In genomic region chr5:75076326-75077050, GRCm38 (mm10) we compare ENCODE assay signal across 13 mouse cellular contexts. TPM values are rescaled to one million over a fixed set of nuclear protein-coding genes. Genes with fewer than 3 reads are reported as not detected.
DNase-seq lines count a peak whose midpoint lies in the region; ATAC-seq and TF ChIP-seq lines count a peak whose summit lies in the region.
"Had no signal": no experiment of that assay in that cellular context is flagged by ENCODE, and none has a peak within 500 bp of the region (broad histone marks: within the 10 kb centered on the region; RNA-seq: fewer than 3 reads in every experiment).

No protein-coding gene starts in this region.

- H3K9me3 ChIP-seq in heart, embryonic 15.5 days (replicated peaks) = no peaks in the 10 kb centered on the region
- no peaks in the 10 kb centered on the region for H3K9me3 ChIP-seq in embryonic facial prominence, embryonic 14.5 days (ENCODE audit: control insufficient read depth, low read length)
- H3K9me3 ChIP-seq in limb, embryonic 10.5 days (replicated peaks) = no peaks in the 10 kb centered on the region
- no peaks in the 10 kb centered on the region for H3K9me3 ChIP-seq in neural tube, embryonic 14.5 days (ENCODE audit: control insufficient read depth, low read length)

- no peak for TF ChIP-seq CTCF in heart, adult 2 months (IDR thresholded peaks at IDR 0.05)
- TF ChIP-seq CTCF in lung, adult 2 months (IDR thresholded peaks at IDR 0.05; ENCODE audit: insufficient read depth, low read length) = no peak

- H3K4me1 ChIP-seq in heart, embryonic 15.5 days (replicated peaks) = peaks cover 13% of the 10 kb centered on the region
- no peaks in the 10 kb centered on the region for H3K4me1 ChIP-seq in heart, adult 2 months (ENCODE audit: control insufficient read depth, insufficient read depth, low read length)
- H3K4me1 ChIP-seq in embryonic facial prominence, embryonic 14.5 days (ENCODE audit: control insufficient read depth, insufficient read depth, low read length) = peaks cover 3% of the 10 kb centered on the region; the same call in 1 of the 2 replicates
- H3K4me1 ChIP-seq in limb, embryonic 10.5 days = peaks cover 48% of the 10 kb centered on the region
- peaks cover 16% of the 10 kb centered on the region for H3K4me1 ChIP-seq in neural tube, embryonic 14.5 days (ENCODE audit: control insufficient read depth, insufficient read depth, low read length)
- no peaks in the 10 kb centered on the region for H3K4me1 ChIP-seq in lung, adult 2 months (ENCODE audit: control insufficient read depth, insufficient read depth, low read length)

- H3K9ac ChIP-seq in heart, embryonic 15.5 days = no peak overlapping the region
- no peak overlapping the region for H3K9ac ChIP-seq in heart, adult 2 months (ENCODE audit: low read depth, low read length)
- H3K9ac ChIP-seq in embryonic facial prominence, embryonic 14.5 days (ENCODE audit: low read depth, low read length) = no peak overlapping the region
- H3K9ac ChIP-seq in neural tube, embryonic 14.5 days (replicated peaks; ENCODE audit: low read depth, low read length) = no peak overlapping the region
- H3K9ac ChIP-seq: liver, postnatal 0 days had no signal

- no peaks in the 10 kb centered on the region for H3K79me2 ChIP-seq in heart, adult 2 months (replicated peaks; ENCODE audit: control insufficient read depth, insufficient read depth, low read length)

- 0 out of 2 replicates have a peak overlapping the region, but pooled peaks have one; percentile 32 for H3K4me3 ChIP-seq in heart, embryonic 15.5 days
- no peak overlapping the region for H3K4me3 ChIP-seq in heart, adult 2 months
- H3K4me3 ChIP-seq in embryonic facial prominence, embryonic 14.5 days (ENCODE audit: low read depth, low read length) = peak overlapping the region; percentile 25
- H3K4me3 ChIP-seq in limb, embryonic 10.5 days = peak overlapping the region; percentile 44
- H3K4me3 ChIP-seq in neural tube, embryonic 14.5 days (ENCODE audit: low read depth, low read length) = peak overlapping the region; percentile 31
- no peak overlapping the region for H3K4me3 ChIP-seq in lung, adult 2 months (replicated peaks; ENCODE audit: extremely low read depth, low read depth, low read length)
- H3K4me3 ChIP-seq: myocyte had no signal

- no peak for ATAC-seq in heart, embryonic 15.5 days (replicated peaks; ENCODE audit: insufficient number of reproducible peaks, insufficient read depth, low FRiP score, low read depth)
- no peak for ATAC-seq in embryonic facial prominence, embryonic 14.5 days (ENCODE audit: low read depth)
- ATAC-seq in neural tube, embryonic 14.5 days (ENCODE audit: low read depth) = no peak
- ATAC-seq: liver, postnatal 0 days had no signal

- no peak for DNase-seq in heart, adult 2 months
- no peak for DNase-seq in embryonic facial prominence, embryonic 14.5 days (ENCODE audit: low spot score)
- peak; percentile 59 for DNase-seq in limb, embryonic 10.5 days (ENCODE audit: low spot score)
- DNase-seq in layer of hippocampus, postnatal 14 days (ENCODE audit: low spot score in 2 of 2) = no peak
- no peak for DNase-seq in lung, adult 2 months
- DNase-seq in adrenal gland, postnatal 25 days = no peak
- DNase-seq: cerebellum, adult 9-10 months; gastrocnemius, adult 2 months; liver, postnatal 0 days had no signal

- no peaks in the 10 kb centered on the region for H3K36me3 ChIP-seq in heart, embryonic 15.5 days
- no peaks in the 10 kb centered on the region for H3K36me3 ChIP-seq in heart, adult 2 months (ENCODE audit: control insufficient read depth, insufficient read depth, low read length)
- no peaks in the 10 kb centered on the region for H3K36me3 ChIP-seq in embryonic facial prominence, embryonic 14.5 days (ENCODE audit: control insufficient read depth, insufficient read depth, low read length)
- H3K36me3 ChIP-seq in limb, embryonic 10.5 days = no peaks in the 10 kb centered on the region
- no peaks in the 10 kb centered on the region for H3K36me3 ChIP-seq in neural tube, embryonic 14.5 days (ENCODE audit: control insufficient read depth, insufficient read depth, low read length)

- no peak overlapping the region for H3K27ac ChIP-seq in heart, embryonic 15.5 days
- no peak overlapping the region for H3K27ac ChIP-seq in heart, adult 2 months
- no peak overlapping the region for H3K27ac ChIP-seq in embryonic facial prominence, embryonic 14.5 days (replicated peaks; ENCODE audit: low read depth, low read length)
- H3K27ac ChIP-seq in limb, embryonic 10.5 days = peak overlapping the region; percentile 36; the same call in 1 of the 2 replicates
- no peak overlapping the region for H3K27ac ChIP-seq in neural tube, embryonic 14.5 days (ENCODE audit: low read depth, low read length)
- H3K27ac ChIP-seq: gastrocnemius, adult 2 months had no signal

- peak overlapping the region; percentile 45; the same call in 1 of the 2 replicates for H3K4me2 ChIP-seq in heart, embryonic 15.5 days
- peak overlapping the region; percentile 47 for H3K4me2 ChIP-seq in embryonic facial prominence, embryonic 14.5 days (ENCODE audit: low read depth, low read length)
- peak overlapping the region; percentile 61 for H3K4me2 ChIP-seq in neural tube, embryonic 14.5 days (ENCODE audit: low read depth, low read length)

- intact Hi-C loops in heart, adult 2 months (cut with DNase I) = no loop called here

- WGBS in heart, embryonic 15.5 days = 2% methylated on average over 17 of the region's 17 CpGs
- WGBS in heart, adult 2 months = 4% methylated on average over 17 of the region's 17 CpGs
- WGBS in embryonic facial prominence, embryonic 14.5 days = under 1% methylated on average over 17 of the region's 17 CpGs
- WGBS in limb, embryonic 10.5 days = 2% methylated on average over 17 of the region's 17 CpGs
- 2% methylated on average over 17 of the region's 17 CpGs for WGBS in neural tube, embryonic 14.5 days
- WGBS in lung, adult 2 months = 4% methylated on average over 17 of the region's 17 CpGs

- peaks cover 99% of the 10 kb centered on the region for H3K27me3 ChIP-seq in heart, embryonic 15.5 days
- H3K27me3 ChIP-seq in heart, adult 2 months (ENCODE audit: control insufficient read depth, insufficient read depth, low read length) = peaks cover 32% of the 10 kb centered on the region
- H3K27me3 ChIP-seq in embryonic facial prominence, embryonic 14.5 days (replicated peaks; ENCODE audit: control insufficient read depth, insufficient read depth, low read length) = peaks cover 99% of the 10 kb centered on the region
- peaks cover 100% of the 10 kb centered on the region for H3K27me3 ChIP-seq in limb, embryonic 10.5 days (ENCODE audit: low read depth, poor library complexity, severe bottlenecking)
- peaks cover 71% of the 10 kb centered on the region for H3K27me3 ChIP-seq in neural tube, embryonic 14.5 days (ENCODE audit: control insufficient read depth, insufficient read depth, low read length)

- TF ChIP-seq POLR2A in heart, adult 2 months (IDR thresholded peaks at IDR 0.05; ENCODE audit: insufficient read depth, low read depth, low read length) = no peak
- TF ChIP-seq POLR2A in lung, adult 2 months (IDR thresholded peaks at IDR 0.05; ENCODE audit: borderline replicate concordance, extremely low read depth, low read depth, low read length) = no peak

- TF ChIP-seq EP300 in heart, adult 2 months (IDR thresholded peaks at IDR 0.05; ENCODE audit: insufficient read depth, low read depth, low read length) = no peak

RNA-seq across cellular contexts. Expression of gene Gsx2, which starts 1.1 kb away (rescaled TPM):
- polyA plus RNA-seq in heart, embryonic 15.5 days (2015; fragmentation: Nextera tagmentation; extraction: Ambion mirVana) = not detected in 2 replicates
- total RNA-seq in heart, adult 2 months (2021) = not detected
- not detected in 2 replicates for polyA plus RNA-seq in heart, adult 2 months (2012; rRNA removed)
- polyA plus RNA-seq in embryonic facial prominence, embryonic 14.5 days (2014; fragmentation: Nextera tagmentation; extraction: Ambion mirVana) = not detected in 2 replicates
- not detected in 2 replicates for polyA plus RNA-seq in limb, embryonic 10.5 days (2016; fragmentation: Nextera tagmentation; extraction: Ambion mirVana)
- 0.17 and 0.21 TPM in 2 replicates for polyA plus RNA-seq in neural tube, embryonic 14.5 days (2014; fragmentation: Nextera tagmentation; extraction: Ambion mirVana)
- under 1 TPM in 1 of 2 experiments, not detected in 1; 0.39 TPM for total RNA-seq in layer of hippocampus, postnatal 14 days (2021)
- not detected in 2 replicates for polyA plus RNA-seq in lung, adult 2 months (2012; rRNA removed)
- not detected in 2 replicates for total RNA-seq in adrenal gland, postnatal 25 days (2021)
- total RNA-seq: gastrocnemius, adult 2 months had no signal
- polyA plus RNA-seq: CD4-positive, CD25-positive, alpha-beta regulatory T cell, adult 4 months; liver, postnatal 0 days; myocyte had no signal

RNA-seq across cellular contexts. Expression of gene Chic2, which starts 31.9 kb away (rescaled TPM):
- polyA plus RNA-seq in heart, embryonic 15.5 days (2015; fragmentation: Nextera tagmentation; extraction: Ambion mirVana) = 19.4 and 21.6 TPM in 2 replicates
- total RNA-seq in heart, adult 2 months (2021) = 10 to 100 TPM; 16.8 to 19.2 TPM
- polyA plus RNA-seq in heart, adult 2 months (2012; rRNA removed) = 3.7 and 8.6 TPM in 2 replicates
- 46.5 and 53.4 TPM in 2 replicates for polyA plus RNA-seq in embryonic facial prominence, embryonic 14.5 days (2014; fragmentation: Nextera tagmentation; extraction: Ambion mirVana)
- polyA plus RNA-seq in limb, embryonic 10.5 days (2016; fragmentation: Nextera tagmentation; extraction: Ambion mirVana) = 36.9 and 40.0 TPM in 2 replicates
- 50.1 and 57.8 TPM in 2 replicates for polyA plus RNA-seq in neural tube, embryonic 14.5 days (2014; fragmentation: Nextera tagmentation; extraction: Ambion mirVana)
- 10 to 100 TPM; 26.7 TPM for total RNA-seq in layer of hippocampus, postnatal 14 days (2021)
- polyA plus RNA-seq in lung, adult 2 months (2012; rRNA removed) = 5.0 and 10.6 TPM in 2 replicates
- 29.6 and 30.8 TPM in 2 replicates for total RNA-seq in adrenal gland, postnatal 25 days (2021)

Comparison
In these comparisons a context has a peak if more than half of its experiments do, and no peak if none do; other contexts are left out.
1. H3K4me3 ChIP-seq: peak in heart, embryonic 15.5 days (single experiment), embryonic facial prominence, embryonic 14.5 days (single experiment), limb, embryonic 10.5 days (single experiment) and neural tube, embryonic 14.5 days (single experiment); none in heart, adult 2 months (single experiment) and lung, adult 2 months (single experiment).
2. Peak in every context shown above with its lines, with median percentiles within 50 percentile points of each other: H3K4me2 ChIP-seq.